1 mouse cellular context compared by ENCODE assay signal in the genomic region with DNA sequence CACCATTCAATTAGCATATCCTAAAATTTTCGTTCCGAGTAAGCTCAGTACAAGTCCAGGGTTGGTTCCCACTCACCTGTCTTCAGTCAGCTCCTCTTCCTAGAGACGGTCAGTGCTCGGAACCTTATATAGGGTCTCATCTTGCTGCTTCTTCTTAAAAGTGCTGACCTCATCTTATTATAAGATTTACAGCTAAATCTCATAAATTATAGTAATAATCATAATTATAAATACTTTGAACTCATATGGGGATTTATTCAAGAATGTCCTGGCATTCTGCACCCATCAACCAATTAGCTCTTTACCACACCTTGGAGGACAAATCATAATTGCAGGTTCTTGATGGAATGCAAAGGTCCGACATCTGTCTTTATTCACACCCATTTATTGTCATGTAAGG.
A peak's percentile ranks its signal among the peaks of the same experiment; 100 is the strongest.
TF ChIP-seq lines count a peak whose summit lies in the region.

A gene (minus strand): TSS at position 101 of the 400 bp plus-strand sequence.

TF ChIP-seq in CH12.LX, 34 proteins besides CTCF, POLR2A, EP300 and RAD21:
- TF ChIP-seq MAFK (IDR thresholded peaks at IDR 0.05; ENCODE audit: insufficient replicate concordance, low read length) (peak; percentile 46; the same call in 1 of the 2 replicates), ELF1 (IDR thresholded peaks at IDR 0.05; ENCODE audit: low read depth, low read length) (no peak), BHLHE40 (IDR thresholded peaks at IDR 0.05; ENCODE audit: low read depth, low read length) (no peak), TCF12 (IDR thresholded peaks at IDR 0.05; ENCODE audit: low read depth, low read length) (no peak)
